Mouse (Mus musculus) limb, embryonic 15.5 days (tissue): Measurements from ENCODE around the gene Itgb2l. TPM values are rescaled to one million over a fixed set of nuclear protein-coding genes. Genes with fewer than 3 reads are reported as not detected.

Experiments
- ATAC-seq: fragments of 200-750 bp; cut with Nextera tagmentation; 2 replicates; pipeline ENCODE4 v1.8.0; 2017; ENCODE audit warnings: low read depth, moderate TSS enrichment; ENCODE audit not compliant: insufficient number of reproducible peaks, low FRiP score, low TSS enrichment
- H3K27ac ChIP-seq: fragments of 300-500 bp; sonication (generic); 2 replicates; pipeline ENCODE4 v1.5.1; 2015; ENCODE audit warnings: moderate library complexity, mild to moderate bottlenecking, inconsistent platforms
- H3K27me3 ChIP-seq: fragments of 300-500 bp; sonication (generic); 2 replicates; pipeline ENCODE4 v1.6.1; 2015; ENCODE audit warnings: inconsistent platforms
- H3K36me3 ChIP-seq: fragments of 300-500 bp; sonication (generic); 2 replicates; pipeline ENCODE4 v1.6.1; 2015; ENCODE audit warnings: inconsistent platforms
- H3K4me1 ChIP-seq: fragments of 300-500 bp; sonication (generic); 2 replicates; pipeline ENCODE4 v1.6.1; 2015; ENCODE audit warnings: inconsistent platforms
- H3K4me2 ChIP-seq: fragments of 300-500 bp; sonication (generic); 2 replicates; pipeline ENCODE4 v1.6.1; 2015; ENCODE audit warnings: mild to moderate bottlenecking, inconsistent platforms
- H3K4me3 ChIP-seq: fragments of 300-500 bp; sonication (generic); 2 replicates; pipeline ENCODE4 v1.5.1; 2015; ENCODE audit warnings: mild to moderate bottlenecking, inconsistent platforms
- H3K9ac ChIP-seq: fragments of 300-500 bp; sonication (generic); 2 replicates; pipeline ENCODE4 v1.6.1; 2015; ENCODE audit warnings: inconsistent platforms
- H3K9me3 ChIP-seq: fragments of 300-500 bp; sonication (generic); 2 replicates; pipeline ENCODE4 v1.6.1; 2016; ENCODE audit warnings: inconsistent platforms
- WGBS: fragments of 180-500 bp; shearing (Covaris S2); methylation state at CpG from one replicate; pipeline ENCODE4 v1.1.7; 2015; 5-methylcytosine and 5-hydroxymethylcytosine counted together
- polyA plus RNA-seq: library from polyadenylated mRNA; unstranded; fragments of >200 nt; fragmentation: Nextera tagmentation; extraction: Ambion mirVana; gene quantifications from 2 replicates; pipeline ENCODE4 v1.2.1, GENCODE M21; 2015

Gene Itgb2l
- polyA plus RNA-seq, 1 experiment from 2014 or later = 0.15 TPM

- WGBS = 89% methylated on average over 2 of the region's 2 CpGs
Measured at GRCm38 (mm10) chr16:96425044-96425443, 18.4 kb downstream of the Itgb2l start.

GRCm38 (mm10) chr16:96408064-96408465 lies 35.4 kb downstream of the Itgb2l start:
- Histone ChIP-seq H3K4me3 (no peak overlapping the region), H3K9me3 (no peaks in the 10 kb centered on the region), H3K4me1 (no peaks in the 10 kb centered on the region), H3K27ac (no peak overlapping the region), H3K9ac (no peak overlapping the region), H3K27me3 (no peaks in the 10 kb centered on the region), H3K36me3 (no peaks in the 10 kb centered on the region), H3K4me2 (no peak overlapping the region)
- no peak for ATAC-seq
- 32% methylated on average over 4 of the region's 4 CpGs for WGBS

More at GRCm38 (mm10) chr16:96425044-96425443, 18.4 kb downstream of the Itgb2l start:
- H3K4me2 ChIP-seq = no peak overlapping the region
- no peak overlapping the region for H3K27ac ChIP-seq
- H3K4me3 ChIP-seq = no peak overlapping the region
- no peak overlapping the region for H3K9ac ChIP-seq
- ATAC-seq = no peak
- no peaks in the 10 kb centered on the region for H3K27me3 ChIP-seq
- no peaks in the 10 kb centered on the region for H3K36me3 ChIP-seq
- no peaks in the 10 kb centered on the region for H3K4me1 ChIP-seq
- H3K9me3 ChIP-seq = no peaks in the 10 kb centered on the region

- no peak overlapping the region for H3K27ac ChIP-seq
- H3K4me1 ChIP-seq = no peaks in the 10 kb centered on the region
- WGBS = 60% methylated on average over 4 of the region's 4 CpGs
- H3K9me3 ChIP-seq = no peaks in the 10 kb centered on the region
- H3K36me3 ChIP-seq = no peaks in the 10 kb centered on the region
- ATAC-seq = no peak
- H3K4me3 ChIP-seq = no peak overlapping the region
- H3K27me3 ChIP-seq = no peaks in the 10 kb centered on the region
- H3K9ac ChIP-seq = no peak overlapping the region
- H3K4me2 ChIP-seq = no peak overlapping the region
Measured at GRCm38 (mm10) chr16:96406312-96406711, 37.1 kb downstream of the Itgb2l start.

DNA sequence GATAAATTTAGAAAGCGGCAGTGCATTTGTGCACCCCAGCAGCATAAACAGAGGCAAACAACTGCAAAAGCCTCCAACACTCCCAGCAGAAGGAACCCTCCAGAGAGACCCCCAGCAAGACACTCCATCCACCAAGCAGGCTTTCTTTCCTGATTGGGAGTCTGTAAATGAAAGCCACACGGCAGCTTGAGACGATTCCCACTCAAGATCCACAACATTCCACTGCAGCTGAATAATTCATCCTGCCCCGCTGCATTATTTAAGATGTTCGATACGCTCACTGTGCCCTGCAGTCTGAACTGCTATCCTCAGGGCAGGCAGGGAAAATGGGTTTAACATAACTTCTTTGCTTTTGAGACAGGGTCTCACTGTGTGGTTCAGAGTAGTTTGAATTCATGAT lies 41.1 kb downstream of the Itgb2l start:
- Histone ChIP-seq H3K27me3 (no peaks in the 10 kb centered on the region; the same call in 1 of the 2 replicates), H3K9me3 (no peaks in the 10 kb centered on the region), H3K36me3 (no peaks in the 10 kb centered on the region), H3K9ac (no peak overlapping the region), H3K4me1 (no peaks in the 10 kb centered on the region), H3K27ac (no peak overlapping the region), H3K4me2 (no peak overlapping the region), H3K4me3 (no peak overlapping the region)
- no peak for ATAC-seq
- 54% methylated on average over 6 of the region's 6 CpGs for WGBS

- Histone ChIP-seq H3K9me3 (no peaks in the 10 kb centered on the region), H3K9ac (no peak overlapping the region), H3K4me2 (no peak overlapping the region), H3K36me3 (no peaks in the 10 kb centered on the region), H3K4me3 (no peak overlapping the region), H3K27ac (no peak overlapping the region), H3K27me3 (no peaks in the 10 kb centered on the region; the same call in 1 of the 2 replicates), H3K4me1 (no peaks in the 10 kb centered on the region)
- 69% methylated on average over 4 of the region's 4 CpGs for WGBS
- no peak for ATAC-seq
Measured at GRCm38 (mm10) chr16:96400046-96400445, 43.4 kb downstream of the Itgb2l start.

DNA sequence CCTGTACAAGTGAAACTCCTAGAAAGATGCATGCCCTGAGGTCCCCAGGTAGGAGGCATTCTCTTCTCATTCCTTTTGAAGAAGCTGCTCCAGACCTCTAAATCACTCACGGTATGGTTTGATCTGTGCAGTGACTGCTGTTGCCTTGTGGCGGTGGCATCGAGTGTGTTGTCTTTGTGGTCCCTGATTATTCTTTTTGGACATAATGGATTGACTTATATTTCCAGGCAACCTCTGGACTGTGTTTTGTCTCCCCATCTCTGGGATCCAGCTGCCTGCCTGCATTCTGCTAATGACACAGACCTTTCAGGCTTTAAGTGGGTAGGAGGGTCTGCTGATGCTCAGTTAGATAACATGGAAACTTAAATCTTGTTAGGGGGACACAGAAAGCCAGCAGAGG lies 44.6 kb downstream of the Itgb2l start:
- Histone ChIP-seq H3K36me3 (no peaks in the 10 kb centered on the region), H3K9ac (no peak overlapping the region), H3K9me3 (no peaks in the 10 kb centered on the region), H3K27me3 (no peaks in the 10 kb centered on the region; the same call in 1 of the 2 replicates), H3K4me1 (no peaks in the 10 kb centered on the region), H3K4me3 (no peak overlapping the region), H3K27ac (no peak overlapping the region), H3K4me2 (no peak overlapping the region)
- 71% methylated on average over 3 of the region's 3 CpGs for WGBS
- ATAC-seq = no peak

DNA sequence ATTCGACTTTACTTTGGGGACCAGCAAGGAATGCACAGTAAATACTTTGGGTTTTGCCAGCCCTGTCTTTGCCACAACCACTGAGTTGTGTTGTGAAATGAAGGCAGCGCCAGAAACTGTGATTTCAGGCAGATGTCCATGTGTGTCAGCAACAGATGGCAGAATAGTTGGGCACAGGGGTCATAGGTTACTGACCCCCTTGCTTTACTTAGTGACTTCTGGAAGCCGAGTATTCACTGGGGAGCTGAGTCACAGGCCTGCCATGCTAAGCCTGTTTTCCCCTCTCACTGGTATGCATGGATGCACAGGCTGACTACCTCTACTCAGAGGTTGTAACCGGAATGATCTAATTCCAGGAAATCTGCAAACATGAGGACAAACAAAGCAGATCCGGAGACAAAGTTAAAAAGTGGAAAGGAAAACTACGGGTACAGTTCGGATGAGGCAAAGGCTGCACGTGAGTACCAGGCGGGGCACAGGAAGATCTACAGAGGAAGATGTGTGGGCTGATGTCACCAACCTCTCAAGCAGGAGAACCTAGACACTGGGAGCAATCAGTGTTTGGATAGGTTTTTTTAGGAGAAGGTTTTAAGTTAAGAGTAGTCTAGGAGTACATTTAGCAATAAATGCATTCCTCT lies 47.3 kb downstream of the Itgb2l start:
- no peaks in the 10 kb centered on the region for H3K36me3 ChIP-seq
- no peaks in the 10 kb centered on the region for H3K4me1 ChIP-seq
- H3K9me3 ChIP-seq = no peaks in the 10 kb centered on the region
- ATAC-seq = no peak
- WGBS = 70% methylated on average over 9 of the region's 9 CpGs
- no peak overlapping the region for H3K4me3 ChIP-seq
- H3K27me3 ChIP-seq = no peaks in the 10 kb centered on the region; the same call in 1 of the 2 replicates
- H3K9ac ChIP-seq = no peak overlapping the region
- H3K27ac ChIP-seq = no peak overlapping the region
- H3K4me2 ChIP-seq = no peak overlapping the region

- H3K9ac ChIP-seq = no peak overlapping the region
- no peak overlapping the region for H3K27ac ChIP-seq
- ATAC-seq = no peak
- no peaks in the 10 kb centered on the region for H3K9me3 ChIP-seq
- 71% methylated on average over 4 of the region's 4 CpGs for WGBS
- no peaks in the 10 kb centered on the region; the same call in 1 of the 2 replicates for H3K27me3 ChIP-seq
- no peaks in the 10 kb centered on the region for H3K36me3 ChIP-seq
- H3K4me1 ChIP-seq = no peaks in the 10 kb centered on the region
- H3K4me2 ChIP-seq = no peak overlapping the region
- no peak overlapping the region for H3K4me3 ChIP-seq
Measured at GRCm38 (mm10) chr16:96395516-96395915, 47.9 kb downstream of the Itgb2l start.

DNA sequence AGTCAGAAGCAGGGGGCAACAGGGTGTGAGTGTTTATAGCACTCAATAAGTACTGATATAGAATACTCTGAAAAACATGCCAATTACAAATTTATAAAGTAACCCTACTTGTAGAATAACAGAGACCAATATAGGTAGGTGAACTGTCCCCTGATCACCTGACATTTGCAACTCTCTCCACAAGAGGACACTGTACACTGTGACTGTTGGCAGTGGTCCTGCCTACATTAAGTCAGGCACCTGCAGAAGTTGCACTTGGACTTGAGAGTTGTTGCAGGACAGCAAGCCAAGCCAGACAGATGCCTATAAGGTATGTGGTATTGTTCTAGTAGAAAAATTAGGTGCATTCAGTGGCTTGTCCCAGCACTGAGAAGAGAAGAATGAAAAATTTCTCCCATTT lies 52.3 kb downstream of the Itgb2l start:
- Histone ChIP-seq H3K27ac (no peak overlapping the region), H3K36me3 (no peaks in the 10 kb centered on the region), H3K9ac (no peak overlapping the region), H3K4me2 (no peak overlapping the region), H3K27me3 (no peaks in the 10 kb centered on the region), H3K4me3 (no peak overlapping the region), H3K4me1 (no peaks in the 10 kb centered on the region), H3K9me3 (no peaks in the 10 kb centered on the region)
- no peak for ATAC-seq

GRCm38 (mm10) chr16:96388481-96388880 lies 54.9 kb downstream of the Itgb2l start:
- no peaks in the 10 kb centered on the region for H3K4me1 ChIP-seq
- H3K36me3 ChIP-seq = no peaks in the 10 kb centered on the region
- H3K4me3 ChIP-seq = no peak overlapping the region
- H3K27me3 ChIP-seq = no peaks in the 10 kb centered on the region
- H3K9ac ChIP-seq = no peak overlapping the region
- H3K27ac ChIP-seq = no peak overlapping the region
- H3K4me2 ChIP-seq = no peak overlapping the region
- H3K9me3 ChIP-seq = no peaks in the 10 kb centered on the region
- 68% methylated on average over 5 of the region's 5 CpGs for WGBS
- no peak for ATAC-seq

DNA sequence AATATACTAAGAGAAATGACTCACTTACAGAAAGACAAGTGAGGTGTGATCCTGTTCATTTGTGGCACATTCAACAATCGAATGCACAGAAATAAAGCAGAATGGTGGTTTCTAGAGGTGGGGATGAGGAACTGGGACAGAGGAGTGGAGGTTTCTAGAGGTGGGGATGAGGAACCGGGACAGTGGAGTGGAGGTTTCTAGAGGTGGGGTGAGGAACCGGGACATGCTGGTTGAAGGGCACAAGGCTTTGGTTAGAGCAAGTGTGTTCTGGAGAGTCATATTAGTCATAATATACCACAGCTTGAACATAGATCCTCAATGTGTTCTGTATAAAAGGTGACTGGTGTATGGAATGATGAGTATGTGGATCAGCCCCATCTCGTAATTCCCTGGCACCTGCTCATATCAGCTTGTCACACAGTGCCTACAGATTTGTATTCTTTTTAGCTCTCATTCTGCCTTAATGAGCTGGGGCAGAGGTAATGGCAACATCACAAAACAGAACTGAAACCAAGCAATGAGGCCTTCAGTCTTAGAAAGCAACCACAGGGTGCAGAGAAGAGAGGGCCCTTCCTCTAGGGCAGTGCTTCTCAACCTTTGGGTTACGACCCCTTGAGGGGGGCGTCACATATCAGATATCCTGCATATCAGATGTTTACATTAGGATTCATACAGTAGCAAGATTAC lies 55.6 kb downstream of the Itgb2l start:
- no peaks in the 10 kb centered on the region for H3K36me3 ChIP-seq
- WGBS = 83% methylated on average over 6 of the region's 6 CpGs
- no peak overlapping the region for H3K4me3 ChIP-seq
- H3K27me3 ChIP-seq = no peaks in the 10 kb centered on the region
- no peak for ATAC-seq
- no peaks in the 10 kb centered on the region for H3K4me1 ChIP-seq
- no peaks in the 10 kb centered on the region for H3K9me3 ChIP-seq
- no peak overlapping the region for H3K27ac ChIP-seq
- no peak overlapping the region for H3K9ac ChIP-seq
- no peak overlapping the region for H3K4me2 ChIP-seq

- ATAC-seq = no peak
- no peaks in the 10 kb centered on the region for H3K27me3 ChIP-seq
- no peak overlapping the region for H3K4me2 ChIP-seq
- no peak overlapping the region for H3K4me3 ChIP-seq
- no peaks in the 10 kb centered on the region for H3K36me3 ChIP-seq
- no peak overlapping the region for H3K9ac ChIP-seq
- no peaks in the 10 kb centered on the region for H3K4me1 ChIP-seq
- H3K27ac ChIP-seq = no peak overlapping the region
- no peaks in the 10 kb centered on the region for H3K9me3 ChIP-seq
Measured at GRCm38 (mm10) chr16:96384741-96385140, 58.7 kb downstream of the Itgb2l start.
